Mouse (Mus musculus): ENCODE results near the gene Zfp11. TPM values are rescaled to one million over a fixed set of nuclear protein-coding genes. Genes with fewer than 3 reads are reported as not detected.

Zfp11 gene
- total RNA-seq (2023): 1.3 to 1.6 TPM (median 1.5 TPM) in 4 replicates

GRCm38 (mm10) chr5:129670036-129670458 is at the start of gene Zfp11:
Zfp11 (minus strand) TSS chr5:129670099.

GRCm38 (mm10) chr5:129715326-129715861 is 45.5 kb upstream of the Zfp11 start, which contains the start of gene Mrps17:
Mrps17 (plus strand) TSS chr5:129715497.

GRCm38 (mm10) chr5:129708412-129708811 is 38.5 kb upstream of the Zfp11 start, which contains the start of gene Sept14:
Sept14 (minus strand) TSS chr5:129708512.

Other genes starting within 250 kb of the Zfp11 start
- 169 to 190 TPM (median 177 TPM) in 4 replicates for gene Sfswap, start 168.9 kb downstream of the Zfp11 start, total RNA-seq (2023)
- 0.85 to 2.1 TPM (median 1.0 TPM) in 4 replicates for gene Mmp17, start 85.9 kb downstream of the Zfp11 start, total RNA-seq (2023)
- gene Sept14, start 38.4 kb upstream of the Zfp11 start, total RNA-seq (2023): not detected in 4 replicates
- 38.5 to 53.4 TPM (median 43.5 TPM) in 4 replicates for gene Mrps17, start 45.4 kb upstream of the Zfp11 start, total RNA-seq (2023)
- 29.7 to 39.7 TPM (median 34.7 TPM) in 4 replicates for gene Nipsnap2, start 55.0 kb upstream of the Zfp11 start, total RNA-seq (2023)
- gene Psph, start 117.3 kb upstream of the Zfp11 start, total RNA-seq (2023): 11.4 to 15.4 TPM (median 11.7 TPM) in 4 replicates
- gene Sumf2, start 176.9 kb upstream of the Zfp11 start, total RNA-seq (2023): 10.2 to 20.7 TPM (median 13.7 TPM) in 4 replicates
- gene Chchd2, start 217.4 kb upstream of the Zfp11 start, total RNA-seq (2023): 137 to 164 TPM (median 155 TPM) in 4 replicates
- gene Zbed5, start 225.6 kb upstream of the Zfp11 start, total RNA-seq (2023): 0.91 to 2.2 TPM (median 1.5 TPM) in 4 replicates
- 0.33 to 1.2 TPM (median 0.77 TPM) in 4 replicates for gene Phkg1, start 228.4 kb upstream of the Zfp11 start, total RNA-seq (2023)
- 0.60 to 4.2 TPM (median 2.5 TPM) in 4 replicates for gene Nupr1l, start 238.4 kb upstream of the Zfp11 start, total RNA-seq (2023)